Mouse (Mus musculus): ENCODE measurements around the gene F13b.

Gene F13b

GRCm38 (mm10) chr1:139501258-139501752 lies at the start of gene F13b:
Gene F13b, plus strand, starts transcription at chr1:139501702.
- DNase-seq (ENCODE audit: low spot score in 2 of 2) = no peak

DNA sequence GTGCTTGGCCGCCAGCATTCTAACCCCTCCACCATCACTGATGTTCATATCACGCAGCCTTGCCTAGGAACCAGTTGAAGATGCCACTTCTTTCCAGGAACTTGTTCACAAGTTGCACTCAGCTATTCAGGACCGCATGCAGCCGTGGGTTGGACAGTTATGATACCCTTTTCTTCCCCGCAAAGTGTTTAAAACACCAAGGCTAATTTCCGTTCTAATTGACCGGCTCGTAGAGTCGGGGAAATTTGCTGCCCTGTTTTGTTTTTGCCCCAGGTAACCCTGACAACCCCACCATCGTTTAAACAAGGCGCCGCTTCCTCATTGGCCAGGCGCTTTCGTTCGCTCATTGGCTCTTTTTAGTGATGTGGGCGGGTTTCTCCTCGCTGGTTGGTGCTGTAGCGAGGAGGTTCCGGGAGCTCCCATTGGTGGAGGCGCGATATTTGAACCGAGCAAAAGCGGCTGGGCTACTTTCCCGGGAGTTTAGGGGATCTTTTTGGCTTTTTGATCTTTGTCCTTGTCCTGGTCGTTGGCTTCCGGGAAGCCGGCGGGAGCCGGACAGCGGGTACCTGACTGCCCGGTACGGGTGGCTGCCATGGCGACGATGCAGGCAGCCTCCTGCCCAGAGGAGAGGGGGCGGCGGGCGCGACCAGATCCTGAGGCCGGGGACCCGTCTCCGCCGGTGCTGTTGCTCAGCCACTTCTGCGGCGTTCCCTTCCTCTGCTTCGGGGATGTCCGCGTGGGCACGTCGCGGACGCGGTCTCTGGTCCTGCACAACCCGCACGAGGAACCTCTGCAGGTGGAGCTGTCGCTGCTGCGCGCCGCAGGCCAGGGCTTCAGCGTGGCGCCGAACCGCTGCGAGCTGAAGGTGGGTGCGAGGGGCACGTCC lies 46.9 kb upstream of the F13b start, which contains the start of gene Aspm:
TSS of gene Aspm (plus strand) at position 433 of the 886 bp plus-strand sequence.
- DNase-seq (ENCODE audit: low spot score in 2 of 2) = peak; percentile 68 to 78

- no peak for DNase-seq (ENCODE audit: low spot score in 2 of 2)
Measured at GRCm38 (mm10) chr1:139455226-139455869, 46.2 kb upstream of the F13b start.

- no peak for DNase-seq (ENCODE audit: low spot score in 2 of 2)
Measured at GRCm38 (mm10) chr1:139460807-139461206, 40.7 kb upstream of the F13b start.

- no peak for DNase-seq (ENCODE audit: low spot score in 2 of 2)
Measured at GRCm38 (mm10) chr1:139465936-139466335, 35.6 kb upstream of the F13b start.

DNA sequence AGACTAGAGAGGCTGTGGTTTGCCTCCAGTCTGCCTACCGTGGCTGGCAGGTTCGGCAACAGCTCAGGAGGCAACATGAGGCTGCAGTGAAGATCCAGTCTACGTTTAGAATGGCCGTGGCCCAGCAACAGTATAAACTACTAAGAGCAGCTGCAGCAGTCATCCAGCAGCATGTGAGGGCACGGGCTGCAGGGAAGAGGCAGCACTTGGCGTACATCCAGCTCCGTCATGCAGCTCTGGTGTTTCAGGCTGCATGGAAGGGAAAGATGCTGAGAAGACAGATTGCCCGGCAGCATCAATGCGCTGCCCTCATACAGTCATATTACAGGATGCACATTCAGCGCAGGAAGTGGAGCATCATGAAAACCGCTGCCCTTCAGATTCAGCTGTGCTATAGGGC lies 22.6 kb upstream of the F13b start:
- no peak for DNase-seq (ENCODE audit: low spot score in 2 of 2)

- no peak for DNase-seq (ENCODE audit: low spot score in 2 of 2)
Measured at GRCm38 (mm10) chr1:139480246-139480645, 21.3 kb upstream of the F13b start.

DNA sequence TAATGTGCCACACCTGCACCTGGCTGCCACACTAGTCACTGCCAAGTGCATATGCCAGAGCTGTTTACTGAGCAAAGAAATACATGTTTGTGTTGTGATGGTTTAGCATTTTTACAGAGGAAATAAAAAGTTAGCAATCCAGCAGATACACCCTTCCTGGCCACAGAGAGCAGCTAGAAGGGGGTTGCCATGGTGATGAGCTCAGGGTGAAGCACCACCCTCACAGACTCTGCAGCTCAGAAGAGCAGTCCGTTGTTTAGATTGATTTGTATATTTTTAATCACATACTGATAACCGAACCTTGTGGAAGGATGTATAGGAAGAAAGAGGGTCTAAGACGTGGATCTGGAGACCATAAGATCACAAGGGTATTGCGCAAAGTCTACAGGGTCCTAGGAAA lies 20.4 kb upstream of the F13b start:
- DNase-seq (ENCODE audit: low spot score in 2 of 2) = no peak

DNA sequence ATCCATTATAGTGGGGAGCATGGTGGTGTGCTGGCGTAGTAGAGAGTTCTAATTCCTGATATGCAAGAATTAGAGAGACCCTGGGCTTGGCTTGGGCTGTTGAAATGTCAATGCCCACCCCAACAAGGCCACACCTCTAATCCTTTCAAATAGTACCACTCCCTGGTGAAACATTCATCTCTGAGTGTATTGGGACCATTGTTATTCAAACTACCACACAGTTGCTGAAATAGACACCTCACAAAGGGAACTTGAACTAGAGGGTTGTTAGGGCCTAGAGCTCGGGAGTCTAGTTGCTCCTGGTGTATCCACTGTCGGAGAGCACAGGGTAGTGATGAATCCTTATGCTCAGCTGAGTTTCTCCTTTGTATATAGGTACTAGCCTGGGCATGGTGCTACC lies 6.9 kb upstream of the F13b start:
- no peak for DNase-seq (ENCODE audit: low spot score in 2 of 2)

GRCm38 (mm10) chr1:139495408-139495807 lies 6.1 kb upstream of the F13b start:
- no peak for DNase-seq (ENCODE audit: low spot score in 2 of 2)

DNA sequence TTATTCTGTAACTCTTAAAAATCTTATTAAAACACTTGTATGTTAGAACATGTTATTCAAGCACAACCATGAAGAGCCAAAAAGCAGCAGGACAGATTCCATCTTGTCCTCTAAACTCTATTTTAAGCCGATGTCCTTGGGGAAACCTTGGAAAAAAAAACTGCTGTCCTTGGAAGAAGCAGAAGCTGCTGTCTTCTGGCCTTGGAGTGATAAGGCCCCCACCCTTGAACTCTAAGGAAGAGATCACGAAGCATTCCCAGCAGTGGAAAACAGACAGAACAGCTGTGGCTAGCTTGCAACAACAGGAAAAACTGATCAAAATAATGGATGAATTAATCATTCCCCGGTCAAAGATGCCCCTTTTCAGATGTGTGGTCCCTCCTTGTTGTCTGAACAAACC lies 5.3 kb upstream of the F13b start:
- DNase-seq (ENCODE audit: low spot score in 2 of 2) = no peak

DNA sequence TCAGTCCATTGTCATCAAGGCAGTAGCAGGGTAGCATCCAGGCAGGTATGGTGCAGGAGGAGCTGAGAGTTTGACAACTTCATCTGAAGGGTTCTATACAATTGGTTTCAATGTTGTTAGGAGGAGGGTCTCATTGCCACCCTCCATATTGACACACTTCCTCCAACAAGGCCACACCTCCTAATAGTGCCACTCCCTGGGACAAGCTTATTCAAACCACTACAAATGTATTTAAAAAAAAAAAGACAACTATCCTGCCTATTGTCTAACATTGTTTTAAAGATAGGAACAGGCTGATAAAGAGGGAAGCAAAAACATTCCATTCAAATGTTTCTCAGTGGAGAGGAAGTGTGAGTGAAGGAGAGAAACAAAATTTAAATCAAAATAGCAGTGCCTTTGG lies 1.8 kb upstream of the F13b start:
- no peak for DNase-seq (ENCODE audit: low spot score in 2 of 2)

GRCm38 (mm10) chr1:139514556-139514955 lies 13.1 kb downstream of the F13b start:
- no peak for DNase-seq (ENCODE audit: low spot score in 2 of 2)

GRCm38 (mm10) chr1:139548536-139548935 lies 47.0 kb downstream of the F13b start:
- DNase-seq (ENCODE audit: low spot score in 2 of 2) = no peak

- no peak for DNase-seq (ENCODE audit: low spot score in 2 of 2)
Measured at GRCm38 (mm10) chr1:139551311-139551710, 49.8 kb downstream of the F13b start.

DNA sequence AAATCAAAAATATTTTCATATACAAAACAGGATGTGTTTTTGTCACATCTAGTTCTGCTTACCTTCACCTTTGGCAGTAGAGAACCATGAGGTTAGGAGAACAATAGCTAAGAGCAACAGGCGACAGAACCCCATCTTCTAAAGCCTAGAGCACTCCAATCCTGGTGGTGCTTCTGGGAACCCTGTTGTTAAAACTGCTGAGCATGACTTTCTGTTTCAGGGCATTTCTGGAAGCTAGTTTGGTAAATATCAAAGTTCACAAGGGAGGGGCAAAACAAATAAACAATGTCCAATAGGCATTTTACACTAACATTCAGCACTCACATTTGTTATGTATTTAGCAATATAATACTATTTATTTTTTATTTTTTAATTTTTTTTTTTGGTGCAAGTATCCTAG lies 58.5 kb downstream of the F13b start, which contains the start of gene Cfhr1:
TSS of gene Cfhr1 (minus strand) at position 249 of the 400 bp plus-strand sequence.
- no peak for DNase-seq (ENCODE audit: low spot score in 2 of 2)

Measured in frontal cortex, postnatal 25 days (tissue).